Comparison of ENCODE assay signal across 25 mouse cellular contexts in the genomic region with DNA sequence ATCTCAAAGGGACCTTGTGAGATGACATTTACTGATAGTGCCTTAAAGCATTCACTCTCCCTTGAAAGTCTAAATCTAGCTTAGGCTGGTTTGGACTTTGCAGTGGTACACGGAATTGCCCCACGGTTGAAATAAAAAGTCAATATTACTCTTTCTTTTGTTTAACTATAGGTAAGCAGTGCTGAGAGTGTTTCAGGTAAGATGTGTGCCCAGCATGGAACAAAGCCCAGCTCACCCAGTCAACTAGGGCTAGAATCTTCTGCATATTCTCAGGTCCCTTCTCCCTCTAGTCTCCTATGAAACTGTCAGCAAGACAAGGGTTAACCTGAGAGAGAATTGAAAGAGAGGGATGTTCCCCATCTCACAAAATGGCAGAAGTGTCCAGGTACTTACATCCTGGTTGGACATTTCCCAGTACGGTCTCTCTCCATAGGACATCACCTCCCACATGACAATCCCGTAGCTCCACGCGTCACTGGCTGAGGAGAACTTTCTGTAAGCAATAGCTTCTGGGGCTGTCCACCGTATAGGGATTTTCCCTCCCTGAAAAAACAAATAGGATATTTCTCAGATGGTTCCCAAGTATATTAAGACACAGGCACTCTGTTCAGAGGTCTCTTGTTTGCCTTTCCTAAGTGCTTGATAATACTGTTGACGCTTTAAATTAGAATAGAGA.
"Had no signal": no experiment of that assay in that cellular context is flagged by ENCODE, and none has a peak within 500 bp of the region (broad histone marks: within the 10 kb centered on the region; RNA-seq: fewer than 3 reads in every experiment).

No protein-coding gene starts in this region.

- H3K4me2 ChIP-seq: heart, embryonic 11.5 days; heart, embryonic 13.5 days; heart, embryonic 15.5 days; hindbrain, embryonic 12.5 days; hindbrain, embryonic 14.5 days; intestine, embryonic 15.5 days; limb, embryonic 13.5 days; limb, embryonic 15.5 days had no signal

- H3K27me3 ChIP-seq: heart, embryonic 13.5 days; heart, embryonic 15.5 days; hindbrain, embryonic 12.5 days; intestine, embryonic 15.5 days had no signal

- H3K4me1 ChIP-seq: heart, embryonic 13.5 days; heart, embryonic 15.5 days; hindbrain, embryonic 10.5 days; hindbrain, embryonic 12.5 days; intestine, embryonic 15.5 days; limb, embryonic 13.5 days; limb, embryonic 15.5 days had no signal

- H3K9me3 ChIP-seq: heart, embryonic 13.5 days; heart, embryonic 15.5 days; hindbrain, embryonic 10.5 days; hindbrain, embryonic 12.5 days; intestine, embryonic 15.5 days; limb, embryonic 13.5 days; limb, embryonic 15.5 days had no signal

- H3K9ac ChIP-seq: heart, embryonic 13.5 days; heart, embryonic 15.5 days; hindbrain, embryonic 12.5 days; hindbrain, embryonic 14.5 days; intestine, embryonic 15.5 days; limb, embryonic 13.5 days; limb, embryonic 15.5 days had no signal

- H3K4me3 ChIP-seq: gastrocnemius, adult 2 months; heart, adult 2 months; heart, embryonic 13.5 days; heart, embryonic 15.5 days; hindbrain, embryonic 10.5 days; hindbrain, embryonic 12.5 days; intestine, embryonic 15.5 days; limb, embryonic 13.5 days; limb, embryonic 15.5 days had no signal

- DNase-seq: gastrocnemius, adult 2 months; gastrocnemius, postnatal 10 days; gastrocnemius, postnatal 25 days; heart, adult 2 months; heart, postnatal 14 days; heart, postnatal 4 days; kidney, adult 18-20 months; kidney, adult 8-10 months; kidney, postnatal 10 days; kidney, postnatal 36 days; layer of hippocampus, adult 9-11 months; layer of hippocampus, postnatal 36 days; left cerebral cortex, postnatal 4 days had no signal

- H3K27ac ChIP-seq: gastrocnemius, adult 2 months; heart, adult 2 months; heart, embryonic 13.5 days; heart, embryonic 15.5 days; hindbrain, embryonic 10.5 days; hindbrain, embryonic 12.5 days; hindbrain, embryonic 14.5 days; intestine, embryonic 15.5 days; limb, embryonic 13.5 days; limb, embryonic 15.5 days had no signal

- ATAC-seq: hindbrain, embryonic 16.5 days; inflammation-experienced regulatory T-cells, adult 6 months; intestine, embryonic 15.5 days; intestine, postnatal 0 days had no signal

- H3K36me3 ChIP-seq: heart, embryonic 13.5 days; heart, embryonic 15.5 days; hindbrain, embryonic 10.5 days; hindbrain, embryonic 12.5 days; intestine, embryonic 15.5 days; limb, embryonic 13.5 days; limb, embryonic 15.5 days had no signal
